Mouse (Mus musculus) heart, embryonic 10.5 days (tissue): ENCODE data around the gene Rftn1. TPM values are rescaled to one million over a fixed set of nuclear protein-coding genes. Genes with fewer than 3 reads are reported as not detected.

Experiments
- DNase-seq: peaks from one replicate; pipeline ENCODE4 v3.0.0-alpha.2; 2017; ENCODE audit warnings: low spot score
- H3K27ac ChIP-seq: fragments of 300-500 bp; sonication (generic); 2 replicates; pipeline ENCODE4 v1.5.1; 2016; ENCODE audit warnings: mild to moderate bottlenecking
- H3K27me3 ChIP-seq: fragments of 300-500 bp; sonication (generic); 2 replicates; pipeline ENCODE4 v1.6.1; 2016; ENCODE audit warnings: mild to moderate bottlenecking; ENCODE audit not compliant: poor library complexity, insufficient read depth, severe bottlenecking
- H3K36me3 ChIP-seq: fragments of 300-500 bp; sonication (generic); 2 replicates; pipeline ENCODE4 v1.6.1; 2016; ENCODE audit warnings: mild to moderate bottlenecking, moderate library complexity
- H3K4me1 ChIP-seq: fragments of 300-500 bp; sonication (generic); 2 replicates; pipeline ENCODE4 v1.6.1; 2016; ENCODE audit warnings: mild to moderate bottlenecking
- H3K4me3 ChIP-seq: fragments of 300-500 bp; sonication (generic); 2 replicates; pipeline ENCODE4 v1.5.1; 2016; ENCODE audit warnings: mild to moderate bottlenecking, moderate library complexity
- H3K9me3 ChIP-seq: fragments of 300-500 bp; sonication (generic); 2 replicates; pipeline ENCODE4 v1.6.1; 2016; ENCODE audit warnings: mild to moderate bottlenecking, moderate library complexity
- WGBS: fragments of 180-500 bp; shearing (Covaris S2); methylation state at CpG from one replicate; pipeline ENCODE4 v1.1.7; 2016; 5-methylcytosine and 5-hydroxymethylcytosine counted together
- polyA plus RNA-seq: library from polyadenylated mRNA; unstranded; fragments of >200 nt; fragmentation: Nextera tagmentation; extraction: Ambion mirVana; gene quantifications from 2 replicates; pipeline ENCODE4 v1.2.1, GENCODE M21; 2016

The Rftn1 gene
- polyA plus RNA-seq, 1 experiment from 2014 or later, result 9.2 TPM

GRCm38 (mm10) chr17:49951856-49952607 is 238.4 kb downstream of the Rftn1 start:
- peak overlapping the region; percentile 32; the same call in 1 of the 2 replicates for H3K4me3 ChIP-seq
- no peaks in the 10 kb centered on the region for H3K36me3 ChIP-seq
- H3K9me3 ChIP-seq, result no peaks in the 10 kb centered on the region

GRCm38 (mm10) chr17:49951491-49951855 is 239.0 kb downstream of the Rftn1 start:
- Histone ChIP-seq H3K9me3 (no peaks in the 10 kb centered on the region), H3K4me3 (peak overlapping the region; percentile 32; the same call in 1 of the 2 replicates), H3K4me1 (no peaks in the 10 kb centered on the region; the same call in 1 of the 2 replicates), H3K27ac (no peak overlapping the region), H3K36me3 (no peaks in the 10 kb centered on the region), H3K27me3 (no peaks in the 10 kb centered on the region)
- DNase-seq, result no peak
- WGBS, result 10% methylated on average over 7 of the region's 7 CpGs

More at GRCm38 (mm10) chr17:49951856-49952607, 238.4 kb downstream of the Rftn1 start:
- Histone ChIP-seq H3K4me1 (no peaks in the 10 kb centered on the region; the same call in 1 of the 2 replicates), H3K27me3 (no peaks in the 10 kb centered on the region), H3K27ac (peak overlapping the region; percentile 80; the same call in 1 of the 2 replicates)
- WGBS, result 50% methylated on average over 22 of the region's 22 CpGs
- DNase-seq, result no peak

- H3K36me3 ChIP-seq, result no peaks in the 10 kb centered on the region
- H3K4me1 ChIP-seq, result no peaks in the 10 kb centered on the region
- peaks cover 3% of the 10 kb centered on the region; the same call in 1 of the 2 replicates for H3K9me3 ChIP-seq
- no peak overlapping the region for H3K4me3 ChIP-seq
- 61% methylated on average over 6 of the region's 6 CpGs for WGBS
- no peak overlapping the region for H3K27ac ChIP-seq
- peaks cover 6% of the 10 kb centered on the region; the same call in 1 of the 2 replicates for H3K27me3 ChIP-seq
- DNase-seq, result no peak
Measured at GRCm38 (mm10) chr17:49942674-49943073, 247.8 kb downstream of the Rftn1 start.

Other genes with a start within 250 kb of the Rftn1 start
- 0.16 and 0.49 TPM in 2 replicates for gene Dazl, start 103.0 kb upstream of the Rftn1 start, polyA plus RNA-seq